Mouse (Mus musculus) heart, embryonic 14.5 days (tissue): ENCODE data around the gene Atm. TPM values are rescaled to one million over a fixed set of nuclear protein-coding genes. Genes with fewer than 3 reads are reported as not detected.

ENCODE experiments used
- ATAC-seq: fragments of 200-750 bp; cut with Nextera tagmentation; 2 replicates; pipeline ENCODE4 v1.8.0; 2017; ENCODE audit warnings: low read depth, moderate TSS enrichment; ENCODE audit not compliant: insufficient number of reproducible peaks, insufficient read depth, low FRiP score
- H3K27ac ChIP-seq, 2 experiments: fragments of 200-500 bp in 1 of 2; fragments of 300-500 bp in 1 of 2; sonication (generic) in 1 of 2; replicated peaks in 1 of 2; 2 replicates each; pipeline ENCODE4 v1.5.1; 2012 to 2014; ENCODE audit warnings: low read depth in 2 of 2, low read length in 2 of 2, control low read depth in 1 of 2, mild to moderate bottlenecking in 1 of 2, mixed read lengths in 1 of 2; ENCODE audit not compliant: control insufficient read depth in 1 of 2, insufficient read depth in 1 of 2
- H3K27me3 ChIP-seq: fragments of 300-500 bp; sonication (generic); 2 replicates; pipeline ENCODE4 v1.6.1; 2014; ENCODE audit warnings: mild to moderate bottlenecking, low read length, control low read depth; ENCODE audit not compliant: control insufficient read depth, insufficient read depth
- H3K36me3 ChIP-seq: fragments of 300-500 bp; sonication (generic); 2 replicates; pipeline ENCODE4 v1.6.1; 2014; ENCODE audit warnings: mild to moderate bottlenecking, control low read depth, low read length, mixed read lengths; ENCODE audit not compliant: control insufficient read depth, insufficient read depth
- H3K4me1 ChIP-seq, 2 experiments: fragments of 200-500 bp in 1 of 2; fragments of 300-500 bp in 1 of 2; sonication (generic) in 1 of 2; 2 replicates each; pipeline ENCODE4 v1.6.1; 2012 to 2014; ENCODE audit warnings: low read length in 2 of 2, control low read depth in 1 of 2, mixed read lengths in 1 of 2; ENCODE audit not compliant: control insufficient read depth in 2 of 2, insufficient read depth in 2 of 2
- H3K4me2 ChIP-seq: fragments of 300-500 bp; sonication (generic); 2 replicates; pipeline ENCODE4 v1.6.1; 2014; ENCODE audit warnings: mild to moderate bottlenecking, low read length
- H3K4me3 ChIP-seq, 2 experiments: fragments of 200-500 bp in 1 of 2; fragments of 300-500 bp in 1 of 2; sonication (generic) in 1 of 2; 2 replicates each; pipeline ENCODE4 v1.5.1; 2012 to 2014; ENCODE audit warnings: low read length in 2 of 2, mild to moderate bottlenecking in 2 of 2, control low read depth in 1 of 2, low read depth in 1 of 2, moderate library complexity in 1 of 2; ENCODE audit not compliant: control insufficient read depth in 1 of 2, insufficient read depth in 1 of 2
- H3K9ac ChIP-seq: fragments of 300-500 bp; sonication (generic); 2 replicates; pipeline ENCODE4 v1.6.1; 2014; ENCODE audit warnings: mild to moderate bottlenecking, low read length
- H3K9me3 ChIP-seq: fragments of 300-500 bp; sonication (generic); 2 replicates; pipeline ENCODE4 v1.6.1; 2016; ENCODE audit warnings: low read length, control low read depth; ENCODE audit not compliant: control insufficient read depth
- WGBS: fragments of 180-500 bp; shearing (Covaris S2); extraction: QIAGEN DNeasy Blood & Tissue Kit; methylation state at CpG from one replicate; pipeline ENCODE4 v1.1.7; 2014; 5-methylcytosine and 5-hydroxymethylcytosine counted together
- microRNA-seq: library from miRNA; unstranded; fragments of <30 nt; microRNA quantifications from one replicate; pipeline ENCODE4, GENCODE M21; 2016
- polyA plus RNA-seq: library from polyadenylated mRNA; unstranded; fragments of >200 nt; fragmentation: Nextera tagmentation; extraction: Ambion mirVana; gene quantifications from 2 replicates; pipeline ENCODE4 v1.2.1, GENCODE M21; 2014

Gene Atm
- polyA plus RNA-seq, 1 experiment from 2014 or later, result 8.8 TPM

DNA sequence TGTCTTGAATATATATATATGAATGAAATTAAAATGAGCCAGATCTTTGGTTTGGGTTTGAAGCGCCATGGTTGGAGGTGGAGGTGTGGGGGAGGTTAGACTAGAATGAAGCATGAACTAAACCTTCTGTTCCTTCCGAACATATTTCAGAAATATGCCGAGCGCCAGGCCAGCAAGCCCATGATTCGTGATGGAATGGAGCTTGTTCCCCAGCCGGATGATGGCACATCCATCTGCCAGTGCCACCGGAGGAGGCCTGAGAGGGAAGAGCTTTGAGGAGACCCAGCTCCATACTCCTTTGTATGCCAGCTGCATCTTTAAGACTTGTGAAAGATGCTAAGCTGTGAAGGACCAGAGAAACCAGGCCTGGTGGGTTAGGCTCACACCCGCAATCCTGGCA, 137.0 kb downstream of the Atm start:
- WGBS, result 88% methylated on average over 8 of the region's 8 CpGs
- no peaks in the 10 kb centered on the region for H3K9me3 ChIP-seq
- ATAC-seq, result no peak

DNA sequence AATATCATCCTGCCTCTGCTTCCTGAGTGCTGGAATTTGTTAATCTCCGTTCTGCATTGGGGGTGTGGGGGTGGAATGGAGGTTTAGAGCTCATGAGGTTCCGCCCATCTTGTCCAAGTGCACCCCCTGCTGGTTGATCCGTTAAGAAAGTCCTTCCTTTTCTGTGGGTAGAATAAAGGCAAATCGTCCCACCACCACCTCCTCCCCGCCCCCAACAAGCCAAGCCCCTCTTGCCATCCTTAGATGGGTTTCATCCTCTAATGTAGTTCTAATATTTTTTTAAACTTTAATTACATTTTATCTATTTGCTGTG, 138.2 kb downstream of the Atm start:
- no peak overlapping the region for H3K4me2 ChIP-seq
- H3K27ac ChIP-seq, result no peak overlapping the region
- ATAC-seq, result no peak
- H3K9me3 ChIP-seq, result no peaks in the 10 kb centered on the region
- no peak overlapping the region for H3K9ac ChIP-seq
- H3K36me3 ChIP-seq, result peaks cover 8% of the 10 kb centered on the region
- 10% methylated on average over 5 of the region's 5 CpGs for WGBS
- H3K4me1 ChIP-seq, result peaks cover 5 to 6% of the 10 kb centered on the region in 2 experiments; a peak in 1 of 4 replicates
- H3K27me3 ChIP-seq, result no peaks in the 10 kb centered on the region
- H3K4me3 ChIP-seq, result no peak overlapping the region

More for the DNA sequence above, 137.0 kb downstream of the Atm start:
- no peak overlapping the region for H3K4me3 ChIP-seq
- H3K36me3 ChIP-seq, result peaks cover 8% of the 10 kb centered on the region
- no peak overlapping the region for H3K4me2 ChIP-seq
- no peaks in the 10 kb centered on the region for H3K27me3 ChIP-seq
- H3K4me1 ChIP-seq, result peaks cover 5 to 8% of the 10 kb centered on the region in 2 experiments; a peak in 3 of 4 replicates
- no peak overlapping the region for H3K9ac ChIP-seq
- no peak overlapping the region for H3K27ac ChIP-seq

DNA sequence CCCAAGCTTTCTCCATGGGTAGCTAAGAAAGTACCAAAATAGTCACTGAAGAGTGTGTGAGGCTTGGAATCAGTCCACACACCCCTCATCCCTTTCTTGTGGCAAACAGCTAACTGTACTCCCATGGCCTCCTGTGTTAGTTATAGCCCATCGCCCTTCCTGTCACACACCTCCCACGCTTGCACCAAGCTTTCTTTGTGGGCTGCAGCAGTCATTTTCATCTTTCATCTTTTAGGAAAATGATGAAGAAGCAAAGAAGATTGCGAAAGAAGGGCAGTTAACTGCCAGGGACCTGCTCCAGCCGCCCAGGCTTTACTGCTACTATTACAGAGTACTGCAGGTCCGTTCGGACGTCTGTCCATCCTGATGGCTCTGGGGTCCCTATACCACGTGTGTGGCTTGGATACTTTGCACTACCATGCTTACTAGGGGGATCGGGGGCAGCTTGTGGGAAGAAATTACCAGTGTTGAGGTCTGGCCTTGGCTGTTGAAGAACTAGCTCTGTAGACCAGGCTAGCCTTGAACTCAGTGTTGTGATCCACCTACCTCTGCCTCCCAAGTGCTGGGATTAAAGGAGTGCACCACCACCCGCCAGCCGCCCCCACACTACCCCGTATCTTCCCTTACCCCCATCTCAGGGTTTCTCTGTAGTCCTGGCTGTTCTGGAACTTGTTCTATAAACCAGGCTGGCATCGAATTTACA, 138.7 kb downstream of the Atm start:
- Histone ChIP-seq H3K36me3 (peaks cover 8% of the 10 kb centered on the region), H3K27me3 (no peaks in the 10 kb centered on the region), H3K9ac (no peak overlapping the region), H3K9me3 (no peaks in the 10 kb centered on the region), H3K4me2 (no peak overlapping the region), H3K27ac (no peak overlapping the region), H3K4me1 (peaks cover 4 to 5% of the 10 kb centered on the region in 2 experiments; a peak in 1 of 4 replicates), H3K4me3 (no peak overlapping the region)
- WGBS, result 75% methylated on average over 13 of the region's 13 CpGs
- ATAC-seq, result no peak

DNA sequence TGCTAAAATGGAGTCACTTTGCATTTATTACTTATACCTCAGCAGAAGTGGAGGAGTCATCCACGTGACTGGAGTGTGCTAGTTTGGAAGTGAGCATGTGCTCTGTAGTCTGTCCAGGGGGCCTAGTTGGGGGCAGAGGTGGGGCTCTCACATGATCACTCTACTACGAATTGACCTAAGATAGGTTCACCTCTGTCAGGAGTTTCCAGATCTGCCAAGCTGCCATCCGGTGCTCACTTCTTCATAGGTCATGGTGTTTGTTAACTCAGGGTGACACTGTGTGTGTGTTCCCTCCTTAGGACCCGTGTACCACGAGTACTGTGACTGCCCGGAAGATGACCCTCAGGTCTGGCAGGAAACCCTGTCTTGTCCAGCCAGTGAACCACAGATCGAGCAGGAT, 146.4 kb downstream of the Atm start:
- no peak overlapping the region for H3K9ac ChIP-seq
- no peak for ATAC-seq
- WGBS, result 69% methylated on average over 7 of the region's 7 CpGs
- H3K4me1 ChIP-seq, result peaks cover 0 to 5% of the 10 kb centered on the region in 2 experiments; a peak in 1 of 4 replicates
- no peak overlapping the region for H3K27ac ChIP-seq
- peaks cover 24% of the 10 kb centered on the region for H3K36me3 ChIP-seq
- H3K9me3 ChIP-seq, result no peaks in the 10 kb centered on the region
- H3K4me2 ChIP-seq, result no peak overlapping the region
- H3K4me3 ChIP-seq, result no peak overlapping the region
- no peaks in the 10 kb centered on the region for H3K27me3 ChIP-seq

Small RNA genes lying within 50 kb of the gene (microRNA-seq; reads per million reads assigned to microRNA genes)
- gene Mir130c, result not detected

Other genes starting within 250 kb of the Atm start
- 0.22 and 0.39 TPM in 2 replicates for gene Exph5, start 235.1 kb downstream of the Atm start, polyA plus RNA-seq
- gene Kdelc2, start 152.7 kb downstream of the Atm start, polyA plus RNA-seq, result 24.5 and 26.3 TPM in 2 replicates
- 0.34 and 0.77 TPM in 2 replicates for gene 4930550C14Rik, start 134.4 kb downstream of the Atm start, polyA plus RNA-seq
- 14.1 and 14.9 TPM in 2 replicates for gene Npat, start 307 bp upstream of the Atm start, polyA plus RNA-seq
- gene Acat1, start 73.6 kb upstream of the Atm start, polyA plus RNA-seq, result 225 and 227 TPM in 2 replicates
- 35.8 and 43.3 TPM in 2 replicates for gene Cul5, start 133.3 kb upstream of the Atm start, polyA plus RNA-seq
- 0.12 and 0.15 TPM in 2 replicates for gene Rab39, start 169.5 kb upstream of the Atm start, polyA plus RNA-seq
- gene Slc35f2, start 234.8 kb upstream of the Atm start, polyA plus RNA-seq, result 0.27 and 0.35 TPM in 2 replicates